Mouse (Mus musculus) B cell, adult 2 months (primary cell): ENCODE measurements around the gene Itpr2.
A peak's percentile ranks its signal among the peaks of the same experiment; 100 is the strongest.

Source experiments
- DNase-seq, 2 experiments: peaks; one replicate each; pipeline ENCODE4 v3.0.0; 2022

Gene Itpr2

GRCm38 (mm10) chr6:146302574-146303130 lies 199.4 kb downstream of the Itpr2 start:
- no peak for DNase-seq

GRCm38 (mm10) chr6:146302101-146302500 lies 199.9 kb downstream of the Itpr2 start:
- DNase-seq: no peak

- no peak for DNase-seq
Observed at GRCm38 (mm10) chr6:146300961-146301360, 201.1 kb downstream of the Itpr2 start.

GRCm38 (mm10) chr6:146298712-146299111 lies 203.3 kb downstream of the Itpr2 start:
- peak; percentile 60 for DNase-seq

- no peak for DNase-seq
Observed at GRCm38 (mm10) chr6:146291036-146291435, 211.0 kb downstream of the Itpr2 start.

- DNase-seq: no peak
Observed at GRCm38 (mm10) chr6:146289801-146290200, 212.2 kb downstream of the Itpr2 start.

- no peak for DNase-seq
Observed at GRCm38 (mm10) chr6:146288266-146288665, 213.8 kb downstream of the Itpr2 start.

GRCm38 (mm10) chr6:146284921-146285565 lies 217.0 kb downstream of the Itpr2 start:
- no peak for DNase-seq

- DNase-seq: no peak
Observed at GRCm38 (mm10) chr6:146283981-146284380, 218.0 kb downstream of the Itpr2 start.

GRCm38 (mm10) chr6:146282061-146282659 lies 219.9 kb downstream of the Itpr2 start:
- DNase-seq: no peak

GRCm38 (mm10) chr6:146281176-146281899 lies 220.7 kb downstream of the Itpr2 start:
- DNase-seq: peak; percentile 83 to 84

GRCm38 (mm10) chr6:146273256-146273655 lies 228.8 kb downstream of the Itpr2 start:
- DNase-seq: no peak

GRCm38 (mm10) chr6:146272253-146273036 lies 229.6 kb downstream of the Itpr2 start:
- peak; percentile 79 to 82 for DNase-seq

GRCm38 (mm10) chr6:146270776-146271533 lies 231.1 kb downstream of the Itpr2 start:
- peak; percentile 82 to 89 for DNase-seq

- no peak for DNase-seq
Observed at GRCm38 (mm10) chr6:146270162-146270561, 231.9 kb downstream of the Itpr2 start.

GRCm38 (mm10) chr6:146269291-146269690 lies 232.7 kb downstream of the Itpr2 start:
- no peak for DNase-seq

GRCm38 (mm10) chr6:146260674-146261376 lies 241.2 kb downstream of the Itpr2 start:
- no peak for DNase-seq

- DNase-seq: no peak
Observed at GRCm38 (mm10) chr6:146258751-146259150, 243.3 kb downstream of the Itpr2 start.

- DNase-seq: peak in 1 of 2 experiments; percentile 27
Observed at GRCm38 (mm10) chr6:146258261-146258660, 243.8 kb downstream of the Itpr2 start.

GRCm38 (mm10) chr6:146256947-146257670 lies 244.9 kb downstream of the Itpr2 start:
- DNase-seq: peak; percentile 46 to 55

- no peak for DNase-seq
Observed at GRCm38 (mm10) chr6:146256401-146256800, 245.6 kb downstream of the Itpr2 start.
